16 mouse cellular contexts compared by ENCODE assay signal in the genomic region with DNA sequence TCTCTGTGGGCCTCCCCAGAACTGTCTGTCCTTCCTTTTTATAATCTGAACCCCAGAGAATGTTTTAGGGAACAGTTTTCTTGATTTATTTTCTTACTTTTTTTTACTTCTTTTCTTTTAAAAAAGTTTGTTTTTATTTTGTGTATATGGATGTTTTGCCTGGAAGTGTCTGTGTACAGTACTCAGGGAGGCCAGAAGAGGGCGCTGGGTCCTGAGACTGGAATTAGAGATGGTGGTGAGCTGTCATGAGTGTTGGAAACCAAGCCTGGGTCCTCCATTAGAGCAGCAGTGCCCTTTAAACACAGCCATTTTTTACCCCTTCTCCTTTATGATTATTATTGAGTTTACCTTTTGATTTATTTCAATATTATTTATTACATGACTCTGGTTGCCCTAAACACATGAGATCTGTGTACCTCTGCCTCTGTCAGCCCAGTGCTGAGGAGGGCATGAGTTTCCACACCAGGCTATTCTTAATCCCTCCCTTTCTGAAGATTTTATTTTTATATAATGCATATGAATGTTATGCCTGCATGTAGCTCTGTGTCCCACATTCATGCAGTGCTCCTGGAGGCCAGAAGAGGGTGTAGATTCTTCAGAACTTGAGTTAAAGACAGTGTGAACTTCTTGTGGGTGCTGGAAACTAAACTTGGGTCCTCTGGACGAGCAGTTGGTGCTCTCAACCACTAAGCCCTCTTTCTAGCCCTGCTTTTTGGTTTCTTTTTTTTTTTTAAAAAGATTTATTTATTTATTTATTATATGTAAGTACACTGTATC. TPM values are rescaled to one million over a fixed set of nuclear protein-coding genes. Genes with fewer than 3 reads are reported as not detected.
DNase-seq lines count a peak whose midpoint lies in the region; ATAC-seq and TF ChIP-seq lines count a peak whose summit lies in the region.
"Had no signal": no experiment of that assay in that cellular context is flagged by ENCODE, and none has a peak within 500 bp of the region (broad histone marks: within the 10 kb centered on the region; RNA-seq: fewer than 3 reads in every experiment).

No protein-coding gene starts in this region.

- no peaks in the 10 kb centered on the region for H3K9me3 ChIP-seq in E14TG2a.4 (ENCODE audit: low read length)
- H3K9me3 ChIP-seq: forebrain, embryonic 10.5 days; limb, embryonic 13.5 days had no signal

- intact Hi-C loops in left cerebral cortex, adult 2 months (cut with DNase I): no loop called here

- no peak overlapping the region for H3K27ac ChIP-seq in cerebellum, adult 2 months (ENCODE audit: insufficient read depth, low read length)
- no peak overlapping the region for H3K27ac ChIP-seq in left cerebral cortex, adult 2 months
- H3K27ac ChIP-seq: forebrain, embryonic 10.5 days; limb, embryonic 13.5 days had no signal

- no peak overlapping the region for H3K4me3 ChIP-seq in cerebellum, adult 2 months (replicated peaks; ENCODE audit: insufficient read depth, low read depth, low read length)
- no peak overlapping the region for H3K4me3 ChIP-seq in left cerebral cortex, adult 2 months
- H3K4me3 ChIP-seq in E14TG2a.4 (replicated peaks; ENCODE audit: low read length): no peak overlapping the region
- H3K4me3 ChIP-seq: forebrain, embryonic 10.5 days; limb, embryonic 13.5 days; myocyte had no signal

- WGBS in cerebellum, adult 2 months: 65% methylated on average over 2 of the region's 2 CpGs

- no peak for TF ChIP-seq POLR2A in cerebellum, adult 2 months (IDR thresholded peaks at IDR 0.05; ENCODE audit: borderline replicate concordance, insufficient read depth, low read length)

- peak; percentile 37; the same call in 1 of the 2 replicates for TF ChIP-seq CTCF in cerebellum, adult 2 months (IDR thresholded peaks at IDR 0.05; ENCODE audit: borderline replicate concordance, insufficient read depth, low read depth, low read length)
- peak; percentile 39 for TF ChIP-seq CTCF in left cerebral cortex, adult 2 months (IDR thresholded peaks at IDR 0.05)
- TF ChIP-seq CTCF in E14TG2a.4 (conservative IDR thresholded peaks at IDR 0.05; ENCODE audit: low read length): peak; percentile 84

- H3K27me3 ChIP-seq in cerebellum, adult 2 months (ENCODE audit: control insufficient read depth, insufficient read depth, low read length): no peaks in the 10 kb centered on the region
- H3K27me3 ChIP-seq in E14TG2a.4 (ENCODE audit: insufficient read depth, low read length): no peaks in the 10 kb centered on the region
- H3K27me3 ChIP-seq: limb, embryonic 13.5 days had no signal

- H3K36me3 ChIP-seq in E14TG2a.4 (ENCODE audit: insufficient read depth, low read length): peaks cover 70% of the 10 kb centered on the region

- no peak for ATAC-seq in erythroblast, adult 5-6 weeks (replicated peaks; ENCODE audit: low FRiP score, poor library complexity, severe bottlenecking)

- peaks cover 14% of the 10 kb centered on the region; the same call in 1 of the 2 replicates for H3K4me1 ChIP-seq in cerebellum, adult 2 months (ENCODE audit: control insufficient read depth, insufficient read depth, low read length)
- H3K4me1 ChIP-seq in E14TG2a.4 (replicated peaks; ENCODE audit: low read depth, low read length): peaks cover 61% of the 10 kb centered on the region

- DNase-seq in cerebellum, adult 2 months: no peak
- DNase-seq in cerebellum, adult 11 months: no peak
- no peak for DNase-seq in left cerebral cortex, adult 2 months (ENCODE audit: extremely low spot score in 1 of 2, low spot score in 2 of 2)
- DNase-seq in left cerebral cortex, adult 18-20 months (ENCODE audit: low spot score in 2 of 2): no peak
- DNase-seq in induced T-regulatory cell, adult 2 months (ENCODE audit: low read depth): peak; percentile 66
- DNase-seq in layer of hippocampus, postnatal 25 days (ENCODE audit: extremely low spot score in 1 of 2, low spot score in 1 of 2): no peak
- DNase-seq: retina, postnatal 1 day had no signal

RNA-seq across cellular contexts. Expression of gene Poldip2, which starts 3.7 kb away (rescaled TPM):
- 133 TPM in 2 replicates for polyA plus RNA-seq in cerebellum, adult 2 months (2012; rRNA removed)
- total RNA-seq in left cerebral cortex, adult 2 months (2021): 100 to 1,000 TPM; 115 to 118 TPM
- total RNA-seq in left cerebral cortex, adult 18-20 months (2021): 100 to 1,000 TPM; 106 to 118 TPM
- 6.9 and 17.5 TPM in 2 replicates for total RNA-seq in erythroblast, adult 5-6 weeks (2015; ENCODE audit: low replicate concordance)
- 7.8 and 13.4 TPM in 2 replicates for total RNA-seq in erythroblast, adult 5-6 weeks (2017; ENCODE audit: low replicate concordance)
- 100 to 1,000 TPM; 122 TPM for total RNA-seq in layer of hippocampus, postnatal 25 days (2021)

RNA-seq across cellular contexts. Expression of gene Tmem199, which starts 3.8 kb away (rescaled TPM):
- polyA plus RNA-seq in cerebellum, adult 2 months (2012; rRNA removed): 67.9 and 69.5 TPM in 2 replicates
- total RNA-seq in left cerebral cortex, adult 2 months (2021): 10 to 100 TPM; 40.6 to 44.3 TPM
- total RNA-seq in left cerebral cortex, adult 18-20 months (2021): 10 to 100 TPM; 44.2 to 45.6 TPM
- 3.8 and 13.8 TPM in 2 replicates for total RNA-seq in erythroblast, adult 5-6 weeks (2015; ENCODE audit: low replicate concordance)
- 4.0 and 5.3 TPM in 2 replicates for total RNA-seq in erythroblast, adult 5-6 weeks (2017; ENCODE audit: low replicate concordance)
- total RNA-seq in layer of hippocampus, postnatal 25 days (2021): 10 to 100 TPM; 40.7 to 44.5 TPM

RNA-seq across cellular contexts. Expression of gene Sebox, which starts 12.5 kb away (rescaled TPM):
- polyA plus RNA-seq in cerebellum, adult 2 months (2012; rRNA removed): 14.7 and 17.3 TPM in 2 replicates
- 1 to 10 TPM in 1 of 2 experiments, under 1 TPM in 1; 0.79 to 1.0 TPM for total RNA-seq in left cerebral cortex, adult 2 months (2021)
- total RNA-seq in left cerebral cortex, adult 18-20 months (2021): under 1 TPM; 0.49 to 0.93 TPM
- not detected in 2 replicates for total RNA-seq in erythroblast, adult 5-6 weeks (2015; ENCODE audit: low replicate concordance)
- total RNA-seq in erythroblast, adult 5-6 weeks (2017; ENCODE audit: low replicate concordance): not detected in 2 replicates
- total RNA-seq in layer of hippocampus, postnatal 25 days (2021): 1 to 10 TPM; 5.0 to 5.5 TPM
- total RNA-seq: gastrocnemius, adult 18-20 months; megakaryocyte, adult 5-6 weeks had no signal
- polyA plus RNA-seq: forebrain, embryonic 10.5 days; heart, embryonic 14.5 days; limb, embryonic 13.5 days; myocyte had no signal

RNA-seq across cellular contexts. Expression of gene Vtn, which starts 16.8 kb away (rescaled TPM):
- polyA plus RNA-seq in cerebellum, adult 2 months (2012; rRNA removed): 142 and 143 TPM in 2 replicates
- total RNA-seq in left cerebral cortex, adult 2 months (2021): 10 to 100 TPM; 69.3 to 76.0 TPM
- 10 to 100 TPM; 75.1 to 84.9 TPM for total RNA-seq in left cerebral cortex, adult 18-20 months (2021)
- total RNA-seq in erythroblast, adult 5-6 weeks (2015; ENCODE audit: low replicate concordance): not detected in 2 replicates
- not detected in 2 replicates for total RNA-seq in erythroblast, adult 5-6 weeks (2017; ENCODE audit: low replicate concordance)
- total RNA-seq in layer of hippocampus, postnatal 25 days (2021): 10 to 100 TPM; 57.9 to 64.0 TPM
- total RNA-seq: megakaryocyte, adult 5-6 weeks had no signal
- polyA plus RNA-seq: C2C12, myocyte had no signal

RNA-seq across cellular contexts. Expression of gene Sarm1, which starts 18.2 kb away (rescaled TPM):
- polyA plus RNA-seq in cerebellum, adult 2 months (2012; rRNA removed): 29.0 and 32.0 TPM in 2 replicates
- 10 to 100 TPM; 34.3 to 34.8 TPM for total RNA-seq in left cerebral cortex, adult 2 months (2021)
- total RNA-seq in left cerebral cortex, adult 18-20 months (2021): 10 to 100 TPM; 31.3 to 32.5 TPM
- total RNA-seq in erythroblast, adult 5-6 weeks (2015; ENCODE audit: low replicate concordance): not detected in 2 replicates
- not detected in 2 replicates for total RNA-seq in erythroblast, adult 5-6 weeks (2017; ENCODE audit: low replicate concordance)
- 10 to 100 TPM; 39.5 to 40.8 TPM for total RNA-seq in layer of hippocampus, postnatal 25 days (2021)
- total RNA-seq: megakaryocyte, adult 5-6 weeks had no signal

Comparison
In these comparisons a context has a peak if more than half of its experiments do, and no peak if none do; other contexts are left out.
1. RNA of gene Poldip2, which starts 3.7 kb away (total RNA-seq): 122 TPM in layer of hippocampus, postnatal 25 days, 115 to 118 TPM in left cerebral cortex, adult 2 months and 106 to 118 TPM in left cerebral cortex, adult 18-20 months; 6.9 to 17.5 TPM in erythroblast, adult 5-6 weeks; every median in the first group is over 4 times any median in the second.
2. Peak in every context shown above with its lines, with median percentiles within 50 percentile points of each other: CTCF ChIP-seq.